Mouse (Mus musculus) lung, postnatal 0 days (tissue): Measurements from ENCODE around the gene Efs.

Experiments used
- CTCF ChIP-seq: IDR thresholded peaks from 2 replicates; pipeline ENCODE4 v1.5.1; 2016; ENCODE audit warnings: antibody characterized with exemption, mild to moderate bottlenecking
- EP300 ChIP-seq: IDR thresholded peaks from 2 replicates; pipeline ENCODE4 v1.6.1; 2016; ENCODE audit warnings: antibody characterized with exemption, mild to moderate bottlenecking, control low read depth

DNA sequence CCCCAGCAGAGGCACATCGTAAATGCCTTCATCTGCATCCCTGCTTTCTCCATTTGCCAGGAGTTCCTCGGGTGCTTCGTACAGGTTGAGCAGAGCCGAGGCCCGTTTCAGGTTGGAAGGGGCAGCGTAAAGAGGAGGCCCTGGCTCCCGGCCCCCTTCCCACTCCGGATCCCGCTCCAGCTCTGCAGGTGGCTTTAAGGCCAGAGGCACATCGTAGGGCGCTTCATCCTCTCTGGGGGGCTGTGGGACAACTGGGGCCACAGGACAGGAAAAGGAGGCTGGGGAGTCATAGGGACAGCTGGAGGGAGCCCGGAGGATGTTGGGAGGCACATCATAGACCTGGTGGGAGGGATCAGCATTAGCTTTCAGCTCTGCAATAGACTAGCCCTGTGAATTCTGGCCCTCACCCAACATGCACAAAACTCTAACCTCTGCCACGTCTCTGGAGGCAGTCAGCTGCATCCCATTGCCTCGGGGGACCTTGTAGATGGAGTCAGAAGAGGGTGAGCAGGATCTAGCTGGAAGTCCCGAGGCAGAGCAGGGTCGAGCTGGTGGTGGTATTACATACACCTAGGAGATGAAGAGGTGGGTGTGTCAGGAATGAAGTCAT, 5.7 kb downstream of the Efs start:
- TF ChIP-seq CTCF: no peak
- TF ChIP-seq EP300: no peak
